Mouse (Mus musculus) spleen, adult 2 months (tissue): Measurements from ENCODE around the gene Cacna1e.

Experiments
- CTCF ChIP-seq: fragments of 200-500 bp; IDR thresholded peaks from 2 replicates; pipeline ENCODE4 v1.5.1; 2011; ENCODE audit warnings: mild to moderate bottlenecking, inconsistent platforms; ENCODE audit not compliant: insufficient read depth, insufficient read length, insufficient replicate concordance; ENCODE audit errors: extremely low read depth
- POLR2A ChIP-seq: fragments of 200-500 bp; IDR thresholded peaks from 2 replicates; pipeline ENCODE4 v1.6.1; 2011; ENCODE audit warnings: low read depth, low read length, inconsistent platforms

GRCm38 (mm10) chr1:154836473-154836872 is 47.8 kb downstream of the Cacna1e start:
- no peak for TF ChIP-seq CTCF
- TF ChIP-seq POLR2A = no peak
